Mouse (Mus musculus): Measurements from ENCODE around the gene Fam98b.

DNA sequence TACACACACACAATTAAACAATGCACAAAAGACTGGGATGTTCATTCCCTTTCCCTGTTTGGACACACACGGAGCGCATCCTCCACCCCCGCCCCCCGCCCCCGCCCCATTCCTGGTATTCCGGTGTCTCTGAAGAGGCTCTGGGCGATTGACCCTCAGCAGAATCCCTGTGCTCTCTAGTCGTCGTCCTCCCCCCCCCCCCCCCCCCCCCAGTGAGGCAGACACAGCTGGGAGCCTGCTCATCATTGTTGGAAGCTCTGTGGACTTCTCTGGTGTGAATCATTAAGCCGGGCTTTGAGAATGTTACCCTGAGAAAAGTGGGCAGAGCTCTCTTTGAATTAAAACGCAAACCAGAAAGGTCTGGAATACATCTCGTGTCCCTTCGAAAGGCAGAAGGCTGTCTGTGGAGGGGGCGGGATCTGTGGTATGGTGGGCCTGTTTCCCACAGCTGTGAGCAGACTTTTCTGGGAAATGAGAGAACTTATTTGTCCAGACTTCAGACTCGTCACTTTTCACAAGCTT, 31.8 kb upstream of the Fam98b start:
- TF ChIP-seq CTCF (IDR thresholded peaks at IDR 0.05; ENCODE audit: control insufficient read depth, insufficient read depth, insufficient replicate concordance, low read depth, low read length): no peak
- TF ChIP-seq POLR2A (IDR thresholded peaks at IDR 0.05; ENCODE audit: control insufficient read depth, low read depth, low read length): no peak
